Mouse (Mus musculus): ENCODE results near the gene Lmcd1. TPM values are rescaled to one million over a fixed set of nuclear protein-coding genes. Genes with fewer than 3 reads are reported as not detected.

Gene Lmcd1
- total and polyA plus RNA-seq, 3 experiments = 0.64 to 4.8 (median 2.3) TPM

DNA sequence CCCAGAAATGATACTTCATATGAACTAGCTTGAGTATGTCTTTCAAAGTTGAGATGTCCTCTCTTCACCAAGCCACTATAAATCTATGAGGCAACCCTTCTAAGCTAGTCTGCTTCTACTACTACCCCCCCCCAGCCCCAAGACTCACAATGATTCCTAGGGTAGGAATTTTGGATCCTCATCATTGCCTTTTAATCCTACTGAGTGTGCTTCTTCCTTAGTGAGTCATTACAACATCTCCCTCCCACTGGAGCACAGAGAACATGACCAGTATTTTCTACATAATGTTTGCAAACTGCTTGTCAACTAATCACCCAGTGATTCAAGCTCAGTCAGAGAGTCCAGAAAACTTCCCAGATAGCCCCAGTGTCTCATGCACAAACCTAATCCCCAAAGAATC, 12.5 kb upstream of the Lmcd1 start:
- Histone ChIP-seq H3K79me2 (replicated peaks; ENCODE audit: control insufficient read depth, extremely low read depth, insufficient read depth, poor library complexity, severe bottlenecking) (no peaks in the 10 kb centered on the region), H3K9ac (ENCODE audit: insufficient read depth, low read depth) (no peak overlapping the region), H3K4me3 (replicated peaks in 1 of 3; ENCODE audit: low read depth in 2 of 3, low read length in 2 of 3, poor library complexity in 1 of 3) (no peak overlapping the region), H3K4me1 (ENCODE audit: control insufficient read depth in 1 of 2, insufficient read depth in 2 of 2) (peaks cover 0 to 37% of the 10 kb centered on the region in 2 experiments; a peak in 2 of 4 replicates), H3K9me3 (replicated peaks; ENCODE audit: low read length) (peaks cover 11% of the 10 kb centered on the region), H3K27me3 (replicated peaks) (no peaks in the 10 kb centered on the region), H3K4me2 (ENCODE audit: insufficient read depth, low read depth, poor library complexity, severe bottlenecking) (no peak overlapping the region), H3K36me3 (replicated peaks in 1 of 2; ENCODE audit: control insufficient read depth in 1 of 2, insufficient read depth in 1 of 2, low read length in 1 of 2) (no peaks in the 10 kb centered on the region), H3K27ac (ENCODE audit: insufficient read depth, low read depth) (no peak overlapping the region)
- dilution Hi-C loops (cut with MboI; ENCODE audit: extremely low pct_ligation_motif_present, extremely low pct_unique_long_range_greater_than_20kb, low sequenced_read_pairs) = no loop called here
- in situ Hi-C loops (cut with MboI; ENCODE audit: low pct_ligation_motif_present, low pct_unique_long_range_greater_than_20kb, low sequenced_read_pairs) = no loop called here
- TF ChIP-seq BHLHE40 (IDR thresholded peaks at IDR 0.05; ENCODE audit: low read depth, low read length) = no peak
- DNase-seq (ENCODE audit: extremely low read depth) = no peak

DNA sequence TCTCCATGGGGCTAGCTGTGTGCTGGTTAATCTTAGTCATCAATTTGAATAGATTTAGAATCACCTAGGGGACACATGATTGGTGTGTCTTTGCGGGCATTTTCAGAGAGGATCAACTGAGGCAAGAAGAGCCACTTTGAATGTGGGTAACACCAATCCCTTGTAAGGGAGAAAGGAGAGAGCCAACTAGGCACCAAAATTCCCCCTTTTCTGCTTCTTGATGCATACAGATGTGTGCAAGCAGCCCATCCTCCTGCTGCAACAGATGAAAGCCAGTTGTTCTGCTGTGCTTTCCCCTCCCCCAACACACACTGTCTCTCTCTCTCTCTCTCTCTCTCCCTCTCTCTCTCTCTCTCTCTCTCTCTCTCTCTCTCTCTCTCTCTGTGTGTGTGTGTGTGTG, 9.2 kb upstream of the Lmcd1 start:
- Histone ChIP-seq H3K27ac (ENCODE audit: insufficient read depth, low read depth) (no peak overlapping the region), H3K27me3 (replicated peaks) (no peaks in the 10 kb centered on the region), H3K4me3 (replicated peaks in 1 of 3; ENCODE audit: low read depth in 2 of 3, low read length in 2 of 3, poor library complexity in 1 of 3) (no peak overlapping the region), H3K36me3 (replicated peaks in 1 of 2; ENCODE audit: control insufficient read depth in 1 of 2, insufficient read depth in 1 of 2, low read length in 1 of 2) (no peaks in the 10 kb centered on the region), H3K79me2 (replicated peaks; ENCODE audit: control insufficient read depth, extremely low read depth, insufficient read depth, poor library complexity, severe bottlenecking) (no peaks in the 10 kb centered on the region), H3K9ac (ENCODE audit: insufficient read depth, low read depth) (no peak overlapping the region), H3K4me2 (ENCODE audit: insufficient read depth, low read depth, poor library complexity, severe bottlenecking) (no peak overlapping the region), H3K4me1 (ENCODE audit: control insufficient read depth in 1 of 2, insufficient read depth in 2 of 2) (peaks cover 0 to 43% of the 10 kb centered on the region in 2 experiments; a peak in 2 of 4 replicates), H3K9me3 (replicated peaks; ENCODE audit: low read length) (peaks cover 2% of the 10 kb centered on the region)
- dilution Hi-C loops (cut with MboI; ENCODE audit: extremely low pct_ligation_motif_present, extremely low pct_unique_long_range_greater_than_20kb, low sequenced_read_pairs) = no loop called here
- DNase-seq (ENCODE audit: extremely low read depth) = peak; percentile 66
- in situ Hi-C loops (cut with MboI; ENCODE audit: low pct_ligation_motif_present, low pct_unique_long_range_greater_than_20kb, low sequenced_read_pairs) = no loop called here
- TF ChIP-seq ZNF384 (IDR thresholded peaks at IDR 0.05; ENCODE audit: low read depth, low read length) = no peak
- TF ChIP-seq IRF4 (IDR thresholded peaks at IDR 0.05; ENCODE audit: low read depth, low read length) = no peak
- TF ChIP-seq KAT2A (IDR thresholded peaks at IDR 0.05; ENCODE audit: insufficient replicate concordance, low read length) = no peak
- TF ChIP-seq ELF1 (IDR thresholded peaks at IDR 0.05; ENCODE audit: low read depth, low read length) = no peak
- TF ChIP-seq USF2 (conservative IDR thresholded peaks at IDR 0.05; ENCODE audit: low read depth, low read length) = no peak
- TF ChIP-seq PAX5 (IDR thresholded peaks at IDR 0.05; ENCODE audit: low read length) = no peak
- TF ChIP-seq NRF1 (IDR thresholded peaks at IDR 0.05; ENCODE audit: low read depth, low read length) = no peak
- TF ChIP-seq JUN (IDR thresholded peaks at IDR 0.05; ENCODE audit: insufficient read depth, low read depth, low read length) = no peak
- no peak for TF ChIP-seq CTCF (conservative IDR thresholded peaks at IDR 0.05 in 1 of 2, IDR thresholded peaks at IDR 0.05 in 1 of 2; ENCODE audit: low read depth in 2 of 2, low read length in 2 of 2)
- TF ChIP-seq RCOR1 (conservative IDR thresholded peaks at IDR 0.05; ENCODE audit: low read depth, low read length) = no peak

DNA sequence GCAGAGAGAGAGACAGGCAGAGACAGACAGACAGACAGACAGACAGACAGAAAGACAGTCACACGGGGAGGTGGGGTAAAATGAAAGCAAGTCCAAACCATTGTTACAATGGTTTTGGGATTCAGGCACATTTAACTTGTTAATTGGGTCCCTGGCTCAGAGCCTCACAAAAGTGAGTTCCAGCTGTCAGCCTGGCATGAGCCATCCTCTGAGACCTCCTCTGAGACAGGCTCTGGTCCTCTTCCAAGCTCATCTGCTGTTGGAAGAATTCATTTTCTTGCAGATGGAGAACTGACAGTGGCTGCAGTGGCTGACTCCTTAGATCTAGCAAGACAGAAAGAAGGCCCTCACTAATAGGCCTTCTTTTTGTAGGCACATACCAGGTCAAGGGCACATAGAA, 6.9 kb upstream of the Lmcd1 start:
- H3K9me3 ChIP-seq (replicated peaks; ENCODE audit: low read length) = peaks cover 2% of the 10 kb centered on the region
- H3K9ac ChIP-seq (ENCODE audit: insufficient read depth, low read depth) = no peak overlapping the region
- no peaks in the 10 kb centered on the region for H3K36me3 ChIP-seq (replicated peaks in 1 of 2; ENCODE audit: control insufficient read depth in 1 of 2, insufficient read depth in 1 of 2, low read length in 1 of 2)
- peaks cover 0 to 43% of the 10 kb centered on the region in 2 experiments; a peak in 2 of 4 replicates for H3K4me1 ChIP-seq (ENCODE audit: control insufficient read depth in 1 of 2, insufficient read depth in 2 of 2)
- H3K27ac ChIP-seq (ENCODE audit: insufficient read depth, low read depth) = no peak overlapping the region
- TF ChIP-seq USF2 (conservative IDR thresholded peaks at IDR 0.05; ENCODE audit: low read depth, low read length) = no peak
- no peak for TF ChIP-seq ZMIZ1 (IDR thresholded peaks at IDR 0.05; ENCODE audit: low read depth, low read length)
- no peak for TF ChIP-seq KAT2A (IDR thresholded peaks at IDR 0.05; ENCODE audit: insufficient replicate concordance, low read length)
- no peak for TF ChIP-seq ZNF384 (IDR thresholded peaks at IDR 0.05; ENCODE audit: low read depth, low read length)
- no peak for TF ChIP-seq JUND (conservative IDR thresholded peaks at IDR 0.05; ENCODE audit: low read depth, low read length)
- no peak for TF ChIP-seq ELF1 (IDR thresholded peaks at IDR 0.05; ENCODE audit: low read depth, low read length)
- no peak for TF ChIP-seq JUN (IDR thresholded peaks at IDR 0.05; ENCODE audit: insufficient read depth, low read depth, low read length)
- TF ChIP-seq BHLHE40 (IDR thresholded peaks at IDR 0.05; ENCODE audit: low read depth, low read length) = no peak
- no peak for TF ChIP-seq MAX (IDR thresholded peaks at IDR 0.05; ENCODE audit: low read length)
- TF ChIP-seq USF1 (IDR thresholded peaks at IDR 0.05; ENCODE audit: low read depth, low read length) = no peak
- TF ChIP-seq TBP (conservative IDR thresholded peaks at IDR 0.05; ENCODE audit: low read depth, low read length) = no peak
- TF ChIP-seq PAX5 (IDR thresholded peaks at IDR 0.05; ENCODE audit: low read length) = no peak
- no peak for TF ChIP-seq MEF2A (IDR thresholded peaks at IDR 0.05; ENCODE audit: borderline replicate concordance, low read depth, low read length)
- TF ChIP-seq POLR2A (IDR thresholded peaks at IDR 0.05; ENCODE audit: low read depth, low read length) = no peak
- TF ChIP-seq UBTF (IDR thresholded peaks at IDR 0.05; ENCODE audit: low read depth, low read length) = no peak
- no peak for TF ChIP-seq ZKSCAN1 (IDR thresholded peaks at IDR 0.05; ENCODE audit: borderline replicate concordance, low read depth, low read length)
- no peak for TF ChIP-seq ZC3H11A (IDR thresholded peaks at IDR 0.05; ENCODE audit: low read depth, low read length)
- no peak for TF ChIP-seq MAFK (IDR thresholded peaks at IDR 0.05; ENCODE audit: insufficient replicate concordance, low read length)
- TF ChIP-seq EP300 (IDR thresholded peaks at IDR 0.05; ENCODE audit: low read length) = no peak
- no peak overlapping the region for H3K4me2 ChIP-seq (ENCODE audit: insufficient read depth, low read depth, poor library complexity, severe bottlenecking)
- no peaks in the 10 kb centered on the region for H3K79me2 ChIP-seq (replicated peaks; ENCODE audit: control insufficient read depth, extremely low read depth, insufficient read depth, poor library complexity, severe bottlenecking)
- dilution Hi-C loops (cut with MboI; ENCODE audit: extremely low pct_ligation_motif_present, extremely low pct_unique_long_range_greater_than_20kb, low sequenced_read_pairs) (no loop called here), in situ Hi-C loops (cut with MboI; ENCODE audit: low pct_ligation_motif_present, low pct_unique_long_range_greater_than_20kb, low sequenced_read_pairs) (no loop called here)
- no peak overlapping the region for H3K4me3 ChIP-seq (replicated peaks in 1 of 3; ENCODE audit: low read depth in 2 of 3, low read length in 2 of 3, poor library complexity in 1 of 3)
- DNase-seq (ENCODE audit: extremely low read depth) = no peak
- H3K27me3 ChIP-seq (replicated peaks) = no peaks in the 10 kb centered on the region
